8 mouse cellular contexts compared by ENCODE assay signal in the genomic region with DNA sequence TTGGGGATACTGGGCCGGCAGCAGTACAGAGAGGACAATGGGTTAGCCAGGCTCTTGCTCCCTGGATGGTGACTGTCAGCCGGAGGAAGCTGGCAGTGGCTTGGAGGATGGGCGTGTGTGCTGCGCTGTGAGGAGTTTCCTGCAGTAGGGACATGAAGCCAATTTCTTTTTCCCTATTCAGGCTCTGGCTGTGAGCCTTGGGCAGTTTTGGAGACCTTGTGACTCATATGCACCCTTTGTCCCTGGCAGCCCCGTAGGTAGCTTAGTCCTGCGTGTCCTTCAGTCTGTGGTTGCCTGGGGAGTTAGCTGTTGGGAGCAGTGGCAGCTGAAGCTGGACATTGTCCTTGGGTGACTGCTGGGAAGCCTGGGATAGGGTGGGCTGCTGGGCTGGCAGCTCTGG.
A peak's percentile ranks its signal among the peaks of the same experiment; 100 is the strongest.
DNase-seq lines count a peak whose midpoint lies in the region; ATAC-seq lines count a peak whose summit lies in the region.

No protein-coding gene starts in this region.

- no peaks in the 10 kb centered on the region for H3K9me3 ChIP-seq in midbrain, embryonic 12.5 days
- no peaks in the 10 kb centered on the region for H3K9me3 ChIP-seq in midbrain, embryonic 16.5 days (replicated peaks; ENCODE audit: control insufficient read depth, low read length, poor library complexity, severe bottlenecking)
- no peaks in the 10 kb centered on the region for H3K9me3 ChIP-seq in hindbrain, embryonic 14.5 days (ENCODE audit: control insufficient read depth, low read length)
- H3K9me3 ChIP-seq in lung, embryonic 15.5 days = no peaks in the 10 kb centered on the region

- peaks cover 50% of the 10 kb centered on the region for H3K4me1 ChIP-seq in midbrain, embryonic 12.5 days
- peaks cover 2% of the 10 kb centered on the region for H3K4me1 ChIP-seq in midbrain, embryonic 16.5 days (ENCODE audit: control insufficient read depth, insufficient read depth, low read length)
- H3K4me1 ChIP-seq in hindbrain, embryonic 14.5 days (replicated peaks; ENCODE audit: control insufficient read depth, insufficient read depth, low read length) = peaks cover 27% of the 10 kb centered on the region; the same call in 1 of the 2 replicates
- H3K4me1 ChIP-seq in lung, embryonic 15.5 days = peaks cover 90% of the 10 kb centered on the region

- H3K9ac ChIP-seq in midbrain, embryonic 12.5 days (replicated peaks) = 0 out of 2 replicates have a peak overlapping the region, but pooled peaks have one; percentile 6
- H3K9ac ChIP-seq in midbrain, embryonic 16.5 days (ENCODE audit: low read depth, low read length) = no peak overlapping the region
- no peak overlapping the region for H3K9ac ChIP-seq in hindbrain, embryonic 14.5 days
- H3K9ac ChIP-seq in lung, embryonic 15.5 days = no peak overlapping the region

- no peak overlapping the region for H3K4me2 ChIP-seq in midbrain, embryonic 12.5 days (replicated peaks)
- H3K4me2 ChIP-seq in midbrain, embryonic 16.5 days (ENCODE audit: low read length) = no peak overlapping the region
- no peak overlapping the region for H3K4me2 ChIP-seq in hindbrain, embryonic 14.5 days (replicated peaks)
- no peak overlapping the region for H3K4me2 ChIP-seq in lung, embryonic 15.5 days

- 28% methylated on average over 6 of the region's 6 CpGs for WGBS in midbrain, embryonic 12.5 days
- 20% methylated on average over 6 of the region's 6 CpGs for WGBS in midbrain, embryonic 16.5 days
- 21% methylated on average over 6 of the region's 6 CpGs for WGBS in hindbrain, embryonic 14.5 days
- 47% methylated on average over 6 of the region's 6 CpGs for WGBS in lung, embryonic 15.5 days

- H3K36me3 ChIP-seq in midbrain, embryonic 12.5 days = no peaks in the 10 kb centered on the region
- H3K36me3 ChIP-seq in midbrain, embryonic 16.5 days (ENCODE audit: control insufficient read depth, insufficient read depth, low read length) = no peaks in the 10 kb centered on the region
- H3K36me3 ChIP-seq in hindbrain, embryonic 14.5 days (replicated peaks; ENCODE audit: control insufficient read depth, insufficient read depth) = no peaks in the 10 kb centered on the region
- no peaks in the 10 kb centered on the region for H3K36me3 ChIP-seq in lung, embryonic 15.5 days

- no peak for ATAC-seq in midbrain, embryonic 12.5 days (ENCODE audit: low FRiP score, low read depth)
- no peak for ATAC-seq in midbrain, embryonic 16.5 days
- ATAC-seq in hindbrain, embryonic 14.5 days (ENCODE audit: low FRiP score) = no peak; the same call in 1 of the 2 replicates
- ATAC-seq in lung, embryonic 15.5 days (ENCODE audit: borderline replicate concordance, extremely low read depth, low FRiP score, low TSS enrichment) = no peak
- no peak for ATAC-seq in megakaryocyte progenitor cell, adult 5-6 weeks (replicated peaks; ENCODE audit: poor library complexity)

- H3K27ac ChIP-seq in midbrain, embryonic 12.5 days (replicated peaks) = no peak overlapping the region
- no peak overlapping the region; the same call in 1 of the 2 replicates for H3K27ac ChIP-seq in midbrain, embryonic 16.5 days (ENCODE audit: low read length)
- peak overlapping the region; percentile 57 for H3K27ac ChIP-seq in hindbrain, embryonic 14.5 days
- H3K27ac ChIP-seq in lung, embryonic 15.5 days = peak overlapping the region; percentile 26; the same call in 1 of the 2 replicates

- peak; percentile 34 for DNase-seq in fat pad, adult 2 months (ENCODE audit: extremely low read depth, low read depth, low spot score)
- DNase-seq in hindbrain, embryonic 14.5 days (ENCODE audit: low spot score) = no peak
- no peak for DNase-seq in spleen, postnatal 14 days (ENCODE audit: low spot score in 2 of 2)
- DNase-seq in T-cell, adult 2 months (ENCODE audit: low spot score) = no peak

- H3K27me3 ChIP-seq in midbrain, embryonic 12.5 days = no peaks in the 10 kb centered on the region
- no peaks in the 10 kb centered on the region for H3K27me3 ChIP-seq in midbrain, embryonic 16.5 days (ENCODE audit: control insufficient read depth, insufficient read depth, low read depth, low read length)
- H3K27me3 ChIP-seq in hindbrain, embryonic 14.5 days (ENCODE audit: control insufficient read depth, insufficient read depth, low read length) = no peaks in the 10 kb centered on the region
- no peaks in the 10 kb centered on the region for H3K27me3 ChIP-seq in lung, embryonic 15.5 days

- no peak overlapping the region for H3K4me3 ChIP-seq in midbrain, embryonic 12.5 days
- H3K4me3 ChIP-seq in midbrain, embryonic 16.5 days (ENCODE audit: low read depth, low read length) = no peak overlapping the region
- no peak overlapping the region for H3K4me3 ChIP-seq in hindbrain, embryonic 14.5 days (replicated peaks; ENCODE audit: low read length)
- no peak overlapping the region for H3K4me3 ChIP-seq in lung, embryonic 15.5 days

Comparison
In these comparisons a context has a peak if more than half of its experiments do, and no peak if none do; other contexts are left out.
1. H3K27ac ChIP-seq: peak in hindbrain, embryonic 14.5 days (single experiment) and lung, embryonic 15.5 days (single experiment); none in midbrain, embryonic 12.5 days (single experiment) and midbrain, embryonic 16.5 days (single experiment).